Mouse (Mus musculus): Measurements from ENCODE around the gene Vmn1r197. TPM values are rescaled to one million over a fixed set of nuclear protein-coding genes. Genes with fewer than 3 reads are reported as not detected.
"Not testable (repeated sequence)": the region's sequence is repeated elsewhere in the genome, so short reads cannot be mapped to it uniquely, and the experiment has no call there.

Vmn1r197 gene
- not detected for total RNA-seq (2021)
- long read RNA-seq, experiment 1 = 0 reads
- long read RNA-seq, experiment 2 = 0 reads

GRCm38 (mm10) chr13:22324289-22324688 is at the start of gene Vmn1r197:
Gene Vmn1r197 (plus strand): TSS chr13:22324589.
- DNase-seq = no peak

DNA sequence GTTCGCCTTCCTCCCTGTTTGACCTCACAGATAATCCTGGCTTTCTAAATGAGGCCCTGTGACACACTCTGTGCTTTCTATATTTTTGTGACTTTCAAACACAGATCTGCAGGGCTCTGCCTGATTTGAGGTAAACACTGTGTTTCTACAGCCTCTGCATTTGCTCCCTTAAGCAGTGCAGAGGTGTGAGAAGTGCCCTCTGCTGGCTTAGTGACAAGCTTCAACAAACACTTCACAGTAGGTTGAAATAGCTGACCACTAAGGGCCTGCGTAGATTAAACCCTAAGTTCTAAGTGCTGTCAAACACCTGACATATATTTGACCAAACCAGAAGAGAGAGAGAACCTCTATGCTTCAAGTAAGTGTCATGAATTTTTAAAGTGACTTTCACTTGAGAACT is 39.8 kb upstream of the Vmn1r197 start:
- no peak for DNase-seq

- no peak for DNase-seq
Measured at GRCm38 (mm10) chr13:22289620-22290019, 34.8 kb upstream of the Vmn1r197 start, which contains the start of gene Vmn1r196. Gene Vmn1r196 (plus strand): TSS chr13:22289920.

DNA sequence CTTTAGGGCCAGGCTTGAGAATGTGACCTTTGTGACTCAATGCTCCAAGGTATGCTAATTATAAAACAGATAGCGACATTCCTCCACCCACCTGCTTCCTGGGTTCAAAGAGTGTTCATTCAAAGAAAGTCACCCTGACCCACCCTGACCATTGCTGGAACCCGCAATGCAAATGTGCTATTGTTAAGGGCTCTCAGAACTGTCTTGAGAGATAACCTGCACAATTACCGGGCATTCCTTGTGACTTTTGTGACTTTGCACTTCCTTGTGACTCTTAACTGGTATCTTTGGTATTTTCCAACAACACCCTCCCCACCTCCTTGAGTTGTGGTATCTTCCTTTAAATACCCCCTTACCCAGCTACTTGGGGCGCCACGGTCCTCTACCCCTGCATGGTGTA is 16.3 kb upstream of the Vmn1r197 start:
- not testable (repeated sequence) for DNase-seq

DNA sequence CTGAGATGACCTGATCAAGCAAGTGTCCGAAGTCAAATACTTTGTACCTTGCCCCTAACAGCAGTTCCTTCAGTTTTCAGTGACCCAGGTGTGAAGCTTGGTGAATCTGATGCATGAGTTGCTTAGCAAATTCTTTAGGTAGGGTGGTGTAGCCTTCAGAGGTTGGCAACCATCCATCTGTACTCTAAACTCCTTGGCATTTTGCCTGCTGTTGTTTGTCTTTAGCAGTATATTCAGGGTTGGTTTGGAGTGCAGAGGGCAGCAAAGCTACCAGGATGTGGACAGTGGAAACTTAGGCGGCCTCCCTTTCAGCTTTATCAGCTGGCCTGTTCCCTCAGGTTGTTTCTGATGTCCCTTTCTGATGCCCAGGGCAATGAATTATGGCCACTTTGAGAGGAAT is 9.0 kb upstream of the Vmn1r197 start:
- no peak for DNase-seq

GRCm38 (mm10) chr13:22317366-22317765 is 7.0 kb upstream of the Vmn1r197 start:
- DNase-seq = no peak

- DNase-seq = no peak
Measured at GRCm38 (mm10) chr13:22320091-22320490, 4.3 kb upstream of the Vmn1r197 start.

DNA sequence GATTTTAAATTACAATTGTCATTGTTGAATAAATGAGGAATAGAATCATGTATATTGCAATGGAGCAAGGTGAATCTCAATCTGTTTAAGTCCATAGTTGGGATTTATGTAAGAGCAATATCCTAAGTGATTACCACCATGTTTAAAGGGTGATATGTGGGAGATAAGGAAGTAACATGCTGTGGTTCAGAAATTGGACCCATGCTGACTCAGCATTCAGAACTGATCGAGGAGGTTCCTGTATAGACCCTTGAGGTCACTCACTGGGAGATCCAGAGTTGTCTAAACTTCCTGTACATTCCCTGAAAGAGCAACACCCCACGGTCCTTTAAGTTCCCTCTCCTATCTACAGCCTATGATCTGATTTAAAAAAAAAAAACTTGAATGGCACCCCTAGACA is 8.9 kb downstream of the Vmn1r197 start:
- no peak for DNase-seq

- DNase-seq = no peak
Measured at GRCm38 (mm10) chr13:22335565-22335964, 11.2 kb downstream of the Vmn1r197 start.

- DNase-seq = no peak
Measured at GRCm38 (mm10) chr13:22350064-22350463, 25.7 kb downstream of the Vmn1r197 start, which contains the start of gene Vmn1r198. Gene Vmn1r198 (plus strand): TSS chr13:22350364.

GRCm38 (mm10) chr13:22350813-22351212 is 26.4 kb downstream of the Vmn1r197 start:
- DNase-seq = no peak

GRCm38 (mm10) chr13:22379518-22379917 is 55.1 kb downstream of the Vmn1r197 start, which contains the start of gene Vmn1r199:
Gene Vmn1r199 (plus strand): TSS chr13:22379818.
- no peak for DNase-seq

DNA sequence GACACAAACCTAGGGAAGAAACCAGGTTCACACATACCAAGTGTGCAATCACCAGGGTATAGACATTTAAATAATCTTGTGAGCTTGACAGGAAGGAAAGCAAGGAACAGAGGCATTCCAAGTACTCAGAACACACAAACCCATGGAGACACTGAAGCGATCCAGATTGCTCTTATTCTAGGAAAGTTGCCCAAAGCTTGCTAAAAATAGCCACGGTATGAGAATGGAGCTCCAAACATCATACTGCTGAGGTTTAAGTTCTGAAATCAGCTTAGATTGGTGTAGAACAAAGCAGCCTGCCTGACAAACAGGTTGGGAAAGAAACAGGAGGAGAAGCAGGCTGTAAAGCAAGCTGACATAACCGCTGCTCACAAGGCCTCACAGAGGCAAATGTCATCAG is 56.7 kb downstream of the Vmn1r197 start:
- peak; percentile 27 to 38 for DNase-seq

Other genes with a start within 250 kb of the Vmn1r197 start
- gene Vmn1r188, start 240.1 kb upstream of the Vmn1r197 start, total RNA-seq (2021) = not detected
- gene Vmn1r189, start 218.8 kb upstream of the Vmn1r197 start, total RNA-seq (2021) = not detected
- not detected for gene Vmn1r191, start 140.6 kb upstream of the Vmn1r197 start, total RNA-seq (2021)
- not detected for gene Vmn1r192, start 133.4 kb upstream of the Vmn1r197 start, total RNA-seq (2021)
- gene Vmn1r193, start 101.4 kb upstream of the Vmn1r197 start, total RNA-seq (2021) = not detected
- gene Vmn1r194, start 80.4 kb upstream of the Vmn1r197 start, total RNA-seq (2021) = not detected
- not detected for gene Vmn1r195, start 54.1 kb upstream of the Vmn1r197 start, total RNA-seq (2021)
- not detected for gene Vmn1r196, start 34.7 kb upstream of the Vmn1r197 start, total RNA-seq (2021)
- gene Vmn1r198, start 25.8 kb downstream of the Vmn1r197 start, total RNA-seq (2021) = not detected
- not detected for gene Vmn1r199, start 55.2 kb downstream of the Vmn1r197 start, total RNA-seq (2021)
- not detected for gene Vmn1r200, start 65.8 kb downstream of the Vmn1r197 start, total RNA-seq (2021)
- not detected for gene Vmn1r201, start 147.3 kb downstream of the Vmn1r197 start, total RNA-seq (2021)
- gene Vmn1r202, start 180.8 kb downstream of the Vmn1r197 start, total RNA-seq (2021) = not detected
- not detected for gene Vmn1r203, start 193.5 kb downstream of the Vmn1r197 start, total RNA-seq (2021)
- gene Vmn1r204, start 228.6 kb downstream of the Vmn1r197 start, total RNA-seq (2021) = not detected

Data from heart, adult 18-20 months (tissue).